Mouse (Mus musculus) neural tube, embryonic 15.5 days (tissue): ENCODE measurements at regions not wholly inside any gene's neighbourhood (a gene's known extent, or its start where the extent isn't known, plus 50 kb on each side); places are given as distances from the start of the nearest gene placed in this dataset.
A peak's percentile ranks its signal among the peaks of the same experiment; 100 is the strongest.

Source experiments
- ATAC-seq: fragments of 200-750 bp; cut with Nextera tagmentation; 2 replicates; pipeline ENCODE4 v1.8.0; 2017; ENCODE audit warnings: mild to moderate bottlenecking, moderate TSS enrichment, moderate library complexity; ENCODE audit not compliant: low FRiP score
- H3K27ac ChIP-seq: fragments of 300-500 bp; sonication (generic); replicated peaks from 2 replicates; pipeline ENCODE4 v1.5.1; 2015; ENCODE audit warnings: mild to moderate bottlenecking, inconsistent platforms
- H3K27me3 ChIP-seq: fragments of 300-500 bp; sonication (generic); replicated peaks from 2 replicates; pipeline ENCODE4 v1.6.1; 2015; ENCODE audit warnings: inconsistent platforms
- H3K36me3 ChIP-seq: fragments of 300-500 bp; sonication (generic); 2 replicates; pipeline ENCODE4 v1.6.1; 2015; ENCODE audit warnings: inconsistent platforms
- H3K4me1 ChIP-seq: fragments of 300-500 bp; sonication (generic); 2 replicates; pipeline ENCODE4 v1.6.1; 2015; ENCODE audit warnings: inconsistent platforms
- H3K4me2 ChIP-seq: fragments of 300-500 bp; sonication (generic); 2 replicates; pipeline ENCODE4 v1.6.1; 2015; ENCODE audit warnings: inconsistent platforms, mild to moderate bottlenecking, moderate library complexity
- H3K4me3 ChIP-seq: fragments of 300-500 bp; sonication (generic); replicated peaks from 2 replicates; pipeline ENCODE4 v1.5.1; 2015; ENCODE audit warnings: mild to moderate bottlenecking, inconsistent platforms
- H3K9ac ChIP-seq: fragments of 300-500 bp; sonication (generic); replicated peaks from 2 replicates; pipeline ENCODE4 v1.6.1; 2015; ENCODE audit warnings: mild to moderate bottlenecking, inconsistent platforms
- H3K9me3 ChIP-seq: fragments of 300-500 bp; sonication (generic); replicated peaks from 2 replicates; pipeline ENCODE4 v1.6.1; 2016; ENCODE audit warnings: inconsistent platforms
- WGBS: fragments of 180-500 bp; shearing (Covaris S2); methylation state at CpG from one replicate; pipeline ENCODE4 v1.1.7; 2015; ENCODE audit warnings: mixed read lengths; 5-methylcytosine and 5-hydroxymethylcytosine counted together

DNA sequence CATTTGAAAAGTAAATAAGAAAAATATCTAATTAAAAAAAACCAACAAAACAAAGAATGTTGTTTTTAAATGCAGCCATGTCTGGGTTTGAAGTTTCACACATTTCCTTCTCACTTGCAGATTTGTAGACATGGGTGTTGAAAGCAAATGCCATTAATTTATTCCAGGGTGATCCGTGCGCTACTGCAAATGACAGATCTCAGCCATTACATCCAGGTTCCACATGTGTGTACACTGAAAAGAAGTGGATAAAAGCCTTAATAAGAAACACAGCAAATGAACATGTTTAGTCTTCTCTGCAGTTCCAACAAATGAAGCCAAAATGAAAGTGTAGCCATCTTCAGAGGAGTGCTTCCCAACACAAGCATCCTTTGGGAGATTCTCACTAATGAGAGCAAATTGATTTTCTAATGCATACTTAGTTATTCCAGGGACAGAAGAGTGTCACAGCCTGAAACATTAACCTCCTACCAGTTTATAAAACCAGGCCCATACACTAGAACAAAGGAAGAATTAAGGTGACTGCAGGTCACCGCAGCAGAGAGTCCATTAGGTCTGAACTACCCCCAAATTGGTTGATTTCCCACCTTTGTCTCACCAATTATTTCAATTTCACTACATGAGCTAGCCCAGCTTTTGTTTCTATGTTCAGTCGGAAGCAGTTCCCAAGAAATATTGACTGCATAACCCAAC is 123.2 kb upstream of the Zpld1 start:
- H3K4me1 ChIP-seq: 0 out of 2 replicates have a peak, but pooled peaks cover 3% of the 10 kb centered on the region
- H3K36me3 ChIP-seq: no peaks in the 10 kb centered on the region
- no peaks in the 10 kb centered on the region for H3K9me3 ChIP-seq
- WGBS: 54% methylated on average over 4 of the region's 4 CpGs
- no peak overlapping the region for H3K4me3 ChIP-seq
- no peak overlapping the region for H3K9ac ChIP-seq
- H3K4me2 ChIP-seq: no peak overlapping the region
- no peaks in the 10 kb centered on the region for H3K27me3 ChIP-seq
- ATAC-seq: no peak
- no peak overlapping the region for H3K27ac ChIP-seq

DNA sequence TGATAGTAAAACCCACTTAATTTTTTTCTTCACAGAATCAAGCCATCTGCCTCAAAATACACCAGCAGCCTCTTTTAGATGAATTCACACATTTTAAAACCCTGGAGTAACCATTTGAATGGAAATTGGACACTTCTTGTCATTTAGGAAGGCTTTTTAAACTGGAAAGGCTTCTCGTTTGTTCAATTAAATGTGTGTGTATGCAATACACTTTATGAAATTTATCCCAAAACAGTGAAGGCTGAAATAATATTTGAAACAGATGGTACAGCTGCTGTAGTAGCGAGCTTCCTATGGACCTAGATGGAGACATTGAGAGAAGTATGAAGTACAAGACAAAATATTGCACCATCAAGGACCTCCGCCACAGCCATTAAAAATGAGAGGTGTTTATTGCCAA is 121.1 kb upstream of the Zpld1 start:
- no peak overlapping the region for H3K4me2 ChIP-seq
- no peak overlapping the region for H3K27ac ChIP-seq
- no peaks in the 10 kb centered on the region for H3K27me3 ChIP-seq
- H3K36me3 ChIP-seq: no peaks in the 10 kb centered on the region
- no peak overlapping the region for H3K9ac ChIP-seq
- H3K9me3 ChIP-seq: no peaks in the 10 kb centered on the region
- whole genome bisulfite sequencing: 63% methylated on average over 3 of the region's 3 CpGs
- no peak overlapping the region for H3K4me3 ChIP-seq
- ATAC-seq: peak; percentile 24; the same call in 1 of the 2 replicates
- H3K4me1 ChIP-seq: 0 out of 2 replicates have a peak, but pooled peaks cover 3% of the 10 kb centered on the region

DNA sequence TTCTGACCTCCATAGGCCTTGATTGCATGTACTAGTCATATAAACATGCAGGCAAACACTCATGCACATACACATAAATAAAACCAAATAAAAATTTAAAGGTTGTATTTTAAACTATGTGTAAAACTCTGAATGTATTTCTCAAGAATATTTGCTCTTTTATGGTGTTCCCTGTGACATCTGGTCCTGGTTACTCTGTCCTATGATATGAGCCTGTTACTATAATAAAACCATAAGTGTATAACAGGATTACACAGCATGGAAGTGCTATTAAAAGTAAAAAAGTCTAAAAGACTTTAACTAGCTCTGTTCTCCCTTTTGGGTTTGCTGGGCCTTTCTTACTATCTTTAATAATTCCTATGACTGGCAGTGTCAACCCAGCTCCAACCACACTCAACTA is 103.0 kb upstream of the Zpld1 start:
- no peaks in the 10 kb centered on the region for H3K36me3 ChIP-seq
- no peak overlapping the region for H3K4me2 ChIP-seq
- no peak overlapping the region for H3K9ac ChIP-seq
- H3K9me3 ChIP-seq: no peaks in the 10 kb centered on the region
- H3K4me1 ChIP-seq: no peaks in the 10 kb centered on the region
- H3K27ac ChIP-seq: no peak overlapping the region
- no peak for ATAC-seq
- H3K4me3 ChIP-seq: no peak overlapping the region
- no peaks in the 10 kb centered on the region for H3K27me3 ChIP-seq

DNA sequence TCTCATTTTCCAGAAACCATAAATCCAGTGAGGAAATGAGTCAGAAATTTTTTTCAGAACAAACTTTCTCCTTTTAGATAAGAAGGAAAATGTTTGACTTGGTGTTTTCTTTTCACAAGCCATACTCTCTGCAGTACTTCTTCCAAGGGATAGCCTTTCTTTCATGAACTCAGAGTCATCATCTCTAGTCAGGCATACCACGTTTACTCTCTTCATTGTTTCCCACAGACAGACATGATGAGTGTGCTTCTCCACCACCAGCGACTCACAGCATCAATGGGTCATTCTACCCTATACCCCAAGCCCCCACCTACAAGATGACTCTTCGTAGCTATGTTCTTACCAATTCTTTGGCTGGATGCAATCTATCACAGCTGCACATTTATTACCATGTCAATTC is 97.1 kb upstream of the Zpld1 start:
- Histone ChIP-seq H3K9me3 (no peaks in the 10 kb centered on the region), H3K4me2 (no peak overlapping the region), H3K4me3 (no peak overlapping the region), H3K36me3 (no peaks in the 10 kb centered on the region), H3K27me3 (no peaks in the 10 kb centered on the region), H3K9ac (no peak overlapping the region), H3K27ac (no peak overlapping the region), H3K4me1 (no peaks in the 10 kb centered on the region)
- ATAC-seq: no peak
- 31% methylated on average over 3 of the region's 3 CpGs for WGBS

DNA sequence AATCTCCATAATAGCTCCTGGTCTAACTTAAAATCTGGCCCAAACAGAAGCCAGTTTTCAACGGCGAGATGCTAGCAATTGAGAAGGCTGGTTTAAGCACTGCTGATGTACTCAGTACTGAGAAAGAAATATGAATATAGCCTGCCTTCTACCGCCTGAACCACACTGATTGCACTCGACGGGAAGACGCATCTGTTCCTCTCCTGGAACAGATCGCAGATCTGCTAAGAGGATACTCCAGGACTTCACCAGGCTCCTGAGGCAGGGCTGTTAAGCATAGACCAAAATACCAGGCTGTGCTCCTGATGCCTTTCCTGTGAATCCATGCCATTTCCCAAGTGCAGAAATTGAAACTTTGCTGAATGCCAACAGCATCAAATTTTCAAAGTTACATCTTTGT is 92.6 kb upstream of the Zpld1 start:
- Histone ChIP-seq H3K4me3 (no peak overlapping the region), H3K36me3 (no peaks in the 10 kb centered on the region), H3K4me1 (no peaks in the 10 kb centered on the region), H3K27me3 (no peaks in the 10 kb centered on the region), H3K4me2 (no peak overlapping the region), H3K9ac (no peak overlapping the region), H3K27ac (no peak overlapping the region), H3K9me3 (no peaks in the 10 kb centered on the region)
- no peak for ATAC-seq
- WGBS: 85% methylated on average over 7 of the region's 7 CpGs

DNA sequence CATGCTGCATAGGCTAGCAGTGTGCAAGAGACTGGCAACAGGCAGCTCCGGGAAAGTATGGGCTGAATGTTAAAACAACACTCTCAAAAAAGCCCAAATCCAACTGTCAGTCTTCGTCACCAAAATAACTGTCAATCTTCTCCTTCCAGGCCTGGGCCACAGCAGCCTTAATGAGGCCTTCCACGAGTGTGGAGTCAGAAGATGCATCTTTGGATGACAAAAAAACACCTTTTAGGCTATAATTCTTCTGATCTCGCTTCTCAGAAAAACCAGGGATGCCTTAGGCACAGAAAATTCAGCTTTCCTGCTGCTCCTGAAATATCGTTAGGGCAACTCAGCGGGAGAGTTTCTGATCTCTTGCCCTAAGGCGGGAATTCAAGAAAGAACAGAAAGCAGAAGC is 82.2 kb upstream of the Zpld1 start:
- Histone ChIP-seq H3K4me3 (no peak overlapping the region), H3K9me3 (no peaks in the 10 kb centered on the region), H3K36me3 (no peaks in the 10 kb centered on the region), H3K4me1 (no peaks in the 10 kb centered on the region), H3K27me3 (no peaks in the 10 kb centered on the region), H3K4me2 (no peak overlapping the region), H3K27ac (no peak overlapping the region), H3K9ac (no peak overlapping the region)
- ATAC-seq: no peak
- WGBS: 77% methylated on average over 7 of the region's 7 CpGs

DNA sequence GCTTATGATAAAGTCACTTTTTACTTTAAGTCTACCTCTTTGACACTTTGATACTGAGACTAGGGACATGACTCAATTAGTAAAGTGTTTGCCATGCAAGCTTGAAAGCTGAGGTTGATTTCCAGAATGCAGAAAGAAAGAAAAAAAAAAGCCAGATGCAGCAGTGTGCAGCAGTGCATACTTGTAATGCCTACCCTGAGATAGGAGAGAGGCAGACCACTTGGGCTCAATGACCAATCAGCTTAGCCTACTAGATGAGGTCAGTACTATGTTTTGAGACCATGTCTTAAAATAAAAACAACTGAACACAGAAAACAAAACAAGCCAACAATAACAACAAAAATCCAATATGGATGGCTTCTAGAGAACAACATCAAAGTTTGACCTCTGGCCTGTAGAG is 81.4 kb upstream of the Zpld1 start:
- H3K4me3 ChIP-seq: no peak overlapping the region

DNA sequence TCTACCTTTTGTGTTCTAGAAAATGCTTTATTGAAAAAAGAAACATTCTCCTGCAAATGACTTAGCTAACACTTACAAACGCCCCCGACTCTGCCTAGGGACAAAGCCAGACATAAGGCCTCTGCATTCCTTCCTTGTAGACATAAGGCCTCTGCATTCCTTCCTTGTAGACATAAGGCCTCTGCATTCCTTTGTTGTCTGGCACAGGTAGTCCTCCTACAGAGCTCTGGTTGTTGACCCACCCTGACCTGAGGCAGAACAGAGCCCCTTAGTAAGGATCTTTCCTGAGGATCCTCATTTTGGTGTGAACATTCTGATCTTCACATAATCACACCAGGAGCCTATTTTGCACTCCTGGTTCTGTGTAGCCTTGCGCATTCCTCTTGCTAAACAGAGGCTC is 80.9 kb upstream of the Zpld1 start:
- WGBS: 87% methylated on average over 3 of the region's 3 CpGs
- no peak for ATAC-seq
- no peaks in the 10 kb centered on the region for H3K36me3 ChIP-seq

More for the DNA sequence above, 81.4 kb upstream of the Zpld1 start:
- no peaks in the 10 kb centered on the region for H3K36me3 ChIP-seq
- H3K9me3 ChIP-seq: no peaks in the 10 kb centered on the region
- no peak for ATAC-seq
- no peak overlapping the region for H3K9ac ChIP-seq
- H3K4me2 ChIP-seq: no peak overlapping the region
- H3K27ac ChIP-seq: no peak overlapping the region
- no peaks in the 10 kb centered on the region for H3K27me3 ChIP-seq
- no peaks in the 10 kb centered on the region for H3K4me1 ChIP-seq

DNA sequence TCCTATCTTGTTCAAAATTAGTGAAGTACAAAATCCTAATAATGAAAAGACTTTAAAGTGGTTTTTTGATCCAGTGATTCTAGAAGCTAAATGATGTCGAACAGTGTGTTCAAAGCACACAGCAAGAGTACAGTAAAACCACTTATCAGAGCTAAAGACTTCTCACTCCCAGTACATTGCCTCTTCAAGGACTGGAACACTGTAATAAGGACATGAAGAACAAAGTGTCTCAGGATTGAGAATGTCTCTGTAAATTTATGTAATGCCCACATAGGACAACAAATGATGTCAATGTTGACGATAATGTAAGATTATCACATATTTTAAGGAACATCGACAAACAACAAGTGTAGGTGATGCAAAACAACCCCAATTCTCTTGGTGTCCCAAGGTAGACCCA is 78.1 kb upstream of the Zpld1 start:
- ATAC-seq: no peak
- no peaks in the 10 kb centered on the region for H3K36me3 ChIP-seq
- H3K9ac ChIP-seq: no peak overlapping the region
- H3K4me1 ChIP-seq: no peaks in the 10 kb centered on the region
- no peaks in the 10 kb centered on the region for H3K9me3 ChIP-seq
- H3K4me3 ChIP-seq: no peak overlapping the region
- H3K4me2 ChIP-seq: no peak overlapping the region
- H3K27me3 ChIP-seq: no peaks in the 10 kb centered on the region
- no peak overlapping the region for H3K27ac ChIP-seq
- 98% methylated on average over 3 of the region's 3 CpGs for WGBS

More for the DNA sequence above, 80.9 kb upstream of the Zpld1 start:
- no peak overlapping the region for H3K27ac ChIP-seq
- no peak overlapping the region for H3K4me3 ChIP-seq
- no peak overlapping the region for H3K4me2 ChIP-seq
- H3K27me3 ChIP-seq: no peaks in the 10 kb centered on the region
- no peaks in the 10 kb centered on the region for H3K4me1 ChIP-seq
- H3K9ac ChIP-seq: no peak overlapping the region
- H3K9me3 ChIP-seq: no peaks in the 10 kb centered on the region

DNA sequence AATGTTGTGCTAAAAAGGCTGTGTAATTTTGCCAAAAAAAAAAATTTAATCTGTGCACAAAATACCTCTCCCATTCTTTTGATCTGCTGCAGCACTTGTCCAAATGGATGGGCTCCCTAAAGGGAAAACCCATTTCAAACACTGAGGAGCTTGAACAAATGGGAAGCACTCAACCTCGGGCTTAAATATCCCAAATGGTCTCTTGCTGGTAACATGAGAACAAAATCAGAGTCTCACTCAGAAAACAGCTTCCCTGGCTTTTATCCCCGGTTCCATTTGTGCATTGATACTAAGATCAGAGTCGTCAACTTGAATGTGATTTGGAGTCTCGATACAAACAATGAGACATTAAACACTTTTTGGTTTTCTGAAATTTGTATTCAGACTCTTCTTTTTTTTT is 59.9 kb upstream of the Zpld1 start:
- Histone ChIP-seq H3K9ac (no peak overlapping the region), H3K36me3 (no peaks in the 10 kb centered on the region), H3K4me3 (no peak overlapping the region), H3K27me3 (no peaks in the 10 kb centered on the region), H3K4me1 (no peaks in the 10 kb centered on the region), H3K9me3 (no peaks in the 10 kb centered on the region), H3K27ac (0 out of 2 replicates have a peak overlapping the region, but pooled peaks have one; percentile 19), H3K4me2 (no peak overlapping the region)
- ATAC-seq: no peak
- WGBS: 65% methylated on average over 4 of the region's 4 CpGs

DNA sequence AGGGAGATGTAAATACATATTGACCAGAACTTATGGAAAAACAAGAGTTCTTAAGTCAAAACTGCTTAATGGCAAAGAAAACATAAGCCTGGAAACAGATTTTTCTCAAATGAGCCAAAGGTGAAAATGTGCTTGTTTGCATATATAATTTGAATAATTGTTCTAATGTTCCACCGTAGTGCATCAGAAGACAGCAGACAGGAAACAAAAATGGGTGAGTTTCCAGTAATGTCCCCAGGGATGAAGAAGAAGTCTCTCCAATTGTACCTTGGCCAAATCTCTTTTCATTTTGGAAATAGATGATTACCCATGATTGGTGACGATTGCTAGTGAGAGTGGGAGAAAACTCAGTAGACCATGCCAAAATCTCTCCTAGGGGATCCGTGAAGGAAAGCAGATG is 58.3 kb upstream of the Zpld1 start:
- no peak overlapping the region for H3K27ac ChIP-seq
- WGBS: 64% methylated on average over 3 of the region's 3 CpGs
- H3K36me3 ChIP-seq: no peaks in the 10 kb centered on the region
- H3K4me3 ChIP-seq: no peak overlapping the region
- H3K9me3 ChIP-seq: no peaks in the 10 kb centered on the region
- no peaks in the 10 kb centered on the region for H3K27me3 ChIP-seq
- H3K4me2 ChIP-seq: no peak overlapping the region
- H3K9ac ChIP-seq: no peak overlapping the region
- H3K4me1 ChIP-seq: no peaks in the 10 kb centered on the region
- no peak for ATAC-seq
